Mouse (Mus musculus) neural tube, embryonic 15.5 days (tissue): ENCODE data around the gene Rad50. TPM values are rescaled to one million over a fixed set of nuclear protein-coding genes. Genes with fewer than 3 reads are reported as not detected.

ENCODE experiments used
- ATAC-seq: fragments of 200-750 bp; cut with Nextera tagmentation; 2 replicates; pipeline ENCODE4 v1.8.0; 2017; ENCODE audit warnings: mild to moderate bottlenecking, moderate TSS enrichment, moderate library complexity; ENCODE audit not compliant: low FRiP score
- H3K27ac ChIP-seq: fragments of 300-500 bp; sonication (generic); replicated peaks from 2 replicates; pipeline ENCODE4 v1.5.1; 2015; ENCODE audit warnings: mild to moderate bottlenecking, inconsistent platforms
- H3K27me3 ChIP-seq: fragments of 300-500 bp; sonication (generic); replicated peaks from 2 replicates; pipeline ENCODE4 v1.6.1; 2015; ENCODE audit warnings: inconsistent platforms
- H3K36me3 ChIP-seq: fragments of 300-500 bp; sonication (generic); 2 replicates; pipeline ENCODE4 v1.6.1; 2015; ENCODE audit warnings: inconsistent platforms
- H3K4me1 ChIP-seq: fragments of 300-500 bp; sonication (generic); 2 replicates; pipeline ENCODE4 v1.6.1; 2015; ENCODE audit warnings: inconsistent platforms
- H3K4me2 ChIP-seq: fragments of 300-500 bp; sonication (generic); 2 replicates; pipeline ENCODE4 v1.6.1; 2015; ENCODE audit warnings: inconsistent platforms, mild to moderate bottlenecking, moderate library complexity
- H3K4me3 ChIP-seq: fragments of 300-500 bp; sonication (generic); replicated peaks from 2 replicates; pipeline ENCODE4 v1.5.1; 2015; ENCODE audit warnings: mild to moderate bottlenecking, inconsistent platforms
- H3K9ac ChIP-seq: fragments of 300-500 bp; sonication (generic); replicated peaks from 2 replicates; pipeline ENCODE4 v1.6.1; 2015; ENCODE audit warnings: mild to moderate bottlenecking, inconsistent platforms
- H3K9me3 ChIP-seq: fragments of 300-500 bp; sonication (generic); replicated peaks from 2 replicates; pipeline ENCODE4 v1.6.1; 2016; ENCODE audit warnings: inconsistent platforms
- WGBS: fragments of 180-500 bp; shearing (Covaris S2); methylation state at CpG from one replicate; pipeline ENCODE4 v1.1.7; 2015; ENCODE audit warnings: mixed read lengths; 5-methylcytosine and 5-hydroxymethylcytosine counted together
- polyA plus RNA-seq: library from polyadenylated mRNA; unstranded; fragments of >200 nt; fragmentation: Nextera tagmentation; extraction: Ambion mirVana; gene quantifications from 2 replicates; pipeline ENCODE4 v1.2.1, GENCODE M21; 2015

The Rad50 gene
- 12.1 and 19.1 TPM in 2 replicates for polyA plus RNA-seq

DNA sequence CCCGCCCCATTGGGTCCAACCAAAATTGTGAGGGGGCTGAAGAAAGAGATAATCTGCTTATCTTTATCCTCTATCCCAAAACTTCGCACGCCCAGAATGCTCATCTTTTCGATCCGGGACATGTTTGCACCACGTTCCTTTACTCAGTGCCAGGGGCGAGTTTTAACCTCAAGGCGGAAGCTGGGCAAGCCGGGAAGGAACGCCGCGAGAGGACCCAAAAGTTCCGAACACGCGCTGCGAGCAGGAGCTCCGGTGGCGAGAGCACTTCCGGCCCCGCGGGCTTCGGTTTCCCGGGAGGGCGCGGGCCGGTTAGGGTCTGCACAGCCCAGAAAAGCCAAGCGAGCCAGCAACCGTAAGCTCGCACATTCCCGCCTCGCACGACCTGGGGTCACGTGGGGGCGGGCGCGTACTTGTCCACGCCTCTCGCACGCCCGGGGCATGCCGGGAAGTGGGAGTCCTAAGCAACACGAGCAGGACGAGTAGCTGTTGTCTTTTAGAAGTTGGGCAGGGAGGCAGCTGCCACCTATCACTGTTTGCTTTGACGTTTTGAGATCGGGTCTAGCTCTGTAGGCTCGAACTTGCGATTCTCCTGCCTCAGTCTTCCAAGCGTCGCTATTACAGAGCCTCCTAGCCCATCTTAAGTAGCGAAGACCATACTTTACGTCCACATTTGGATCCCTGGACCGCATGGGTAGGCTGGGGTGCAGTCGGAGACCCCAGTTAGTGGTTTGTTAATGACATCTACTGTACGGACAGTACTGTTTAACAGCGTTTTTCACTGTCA lies at the start of gene Rad50:
TSS of gene Rad50 (minus strand) at position 386 of the 784 bp plus-strand sequence.
- Histone ChIP-seq H3K4me2 (peak within 1 kb of the TSS; percentile 88), H3K27ac (peak within 1 kb of the TSS; percentile 77), H3K9ac (peak within 1 kb of the TSS; percentile 66), H3K27me3 (no peaks in the 10 kb centered on the region), H3K4me3 (peak within 1 kb of the TSS; percentile 90), H3K36me3 (no peaks in the 10 kb centered on the region), H3K9me3 (no peaks in the 10 kb centered on the region), H3K4me1 (peaks cover 6% of the 10 kb centered on the region)
- peak; percentile 98 for ATAC-seq
- 4% methylated on average over 55 of the region's 55 CpGs for WGBS

DNA sequence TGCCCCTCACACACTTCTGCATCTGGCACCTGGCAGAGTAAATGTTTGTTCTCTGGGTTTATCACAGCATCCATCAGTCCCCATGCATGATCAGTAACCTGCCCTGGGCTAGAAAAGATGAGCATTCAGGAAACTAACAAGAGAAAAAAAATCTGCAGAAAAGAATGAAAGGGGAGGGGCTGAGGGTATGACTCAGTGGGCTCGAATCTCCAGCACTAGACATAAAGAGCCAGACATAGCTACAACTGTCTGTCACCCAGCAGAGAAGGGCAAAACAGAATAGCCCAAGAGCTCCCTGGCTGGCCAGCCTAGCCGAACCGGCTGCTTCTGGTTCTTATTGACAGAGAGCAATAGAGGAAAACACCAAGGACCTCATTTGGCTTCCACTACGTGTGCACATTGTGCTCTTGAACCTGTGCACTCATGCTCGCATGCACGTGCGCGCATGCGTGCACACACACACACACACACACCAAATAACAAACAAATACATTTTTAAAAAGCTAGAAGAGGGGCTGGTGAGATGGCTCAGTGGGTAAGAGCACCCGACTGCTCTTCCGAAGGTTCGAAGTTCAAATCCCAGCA lies 48.0 kb upstream of the Rad50 start:
- WGBS: 83% methylated on average over 12 of the region's 12 CpGs
- Histone ChIP-seq H3K4me3 (no peak overlapping the region), H3K4me2 (no peak overlapping the region), H3K36me3 (no peaks in the 10 kb centered on the region), H3K27me3 (peaks cover 9% of the 10 kb centered on the region; the same call in 1 of the 2 replicates), H3K9ac (no peak overlapping the region), H3K27ac (no peak overlapping the region), H3K4me1 (peaks cover 3% of the 10 kb centered on the region), H3K9me3 (no peaks in the 10 kb centered on the region)
- ATAC-seq: no peak

DNA sequence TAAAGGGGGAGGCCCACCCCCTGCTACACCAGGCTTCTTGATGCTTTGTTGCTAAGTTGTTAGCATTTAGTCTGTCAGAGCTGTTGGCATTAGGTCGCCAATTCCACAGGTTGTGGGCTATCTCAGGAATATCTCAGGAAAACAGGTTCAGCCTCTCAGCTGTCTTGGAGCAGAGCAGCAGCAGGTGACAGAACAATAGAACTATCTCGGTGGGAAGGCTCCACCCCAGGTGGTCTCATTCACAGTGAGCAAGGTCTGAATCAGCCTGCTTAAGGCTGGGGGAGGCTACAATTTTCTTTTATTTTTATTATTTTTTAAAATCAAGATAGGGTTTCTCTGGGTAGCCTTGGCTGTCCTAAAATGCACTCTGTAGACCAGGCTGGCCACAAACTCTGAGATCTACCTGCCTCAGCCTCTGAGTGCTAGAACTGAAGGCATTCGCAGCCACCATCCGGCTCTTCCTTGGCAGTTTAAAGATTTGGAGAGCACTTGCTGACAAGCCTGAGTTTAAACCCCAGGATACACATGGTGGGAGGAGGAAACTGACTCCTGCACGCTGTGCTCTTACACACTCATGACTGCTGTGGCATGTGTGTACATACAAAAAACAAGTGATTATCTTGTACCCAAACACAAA lies 42.7 kb upstream of the Rad50 start:
- no peak for ATAC-seq
- no peak overlapping the region for H3K4me2 ChIP-seq
- no peaks in the 10 kb centered on the region for H3K9me3 ChIP-seq
- H3K9ac ChIP-seq: no peak overlapping the region
- no peak overlapping the region for H3K4me3 ChIP-seq
- no peaks in the 10 kb centered on the region for H3K36me3 ChIP-seq
- no peaks in the 10 kb centered on the region for H3K4me1 ChIP-seq
- WGBS: 59% methylated on average over 5 of the region's 5 CpGs
- no peak overlapping the region for H3K27ac ChIP-seq
- no peaks in the 10 kb centered on the region for H3K27me3 ChIP-seq

DNA sequence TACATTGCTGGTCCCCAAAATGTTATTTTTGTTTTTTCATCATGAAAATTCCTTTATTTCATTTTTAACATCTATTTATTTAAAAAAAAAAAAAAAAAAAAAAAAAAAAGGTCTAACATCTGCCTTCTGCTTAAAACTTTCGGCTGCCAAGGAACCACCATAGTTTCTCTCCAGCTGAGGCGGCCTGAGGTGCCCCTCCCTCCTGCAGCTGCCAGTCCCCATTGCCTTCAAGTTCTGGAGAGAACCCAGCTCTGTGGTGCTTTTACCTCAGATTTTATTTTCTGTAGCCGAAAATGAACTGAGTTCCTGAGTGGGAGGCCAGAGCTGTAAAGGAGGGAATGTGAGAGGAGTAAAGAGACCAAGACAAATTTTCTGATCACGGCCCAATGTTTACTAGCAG lies 42.2 kb upstream of the Rad50 start:
- Histone ChIP-seq H3K4me1 (no peaks in the 10 kb centered on the region), H3K9me3 (no peaks in the 10 kb centered on the region), H3K36me3 (no peaks in the 10 kb centered on the region), H3K9ac (no peak overlapping the region), H3K4me2 (no peak overlapping the region), H3K27ac (no peak overlapping the region), H3K4me3 (no peak overlapping the region), H3K27me3 (no peaks in the 10 kb centered on the region)
- WGBS: 70% methylated on average over 4 of the region's 4 CpGs
- no peak for ATAC-seq

DNA sequence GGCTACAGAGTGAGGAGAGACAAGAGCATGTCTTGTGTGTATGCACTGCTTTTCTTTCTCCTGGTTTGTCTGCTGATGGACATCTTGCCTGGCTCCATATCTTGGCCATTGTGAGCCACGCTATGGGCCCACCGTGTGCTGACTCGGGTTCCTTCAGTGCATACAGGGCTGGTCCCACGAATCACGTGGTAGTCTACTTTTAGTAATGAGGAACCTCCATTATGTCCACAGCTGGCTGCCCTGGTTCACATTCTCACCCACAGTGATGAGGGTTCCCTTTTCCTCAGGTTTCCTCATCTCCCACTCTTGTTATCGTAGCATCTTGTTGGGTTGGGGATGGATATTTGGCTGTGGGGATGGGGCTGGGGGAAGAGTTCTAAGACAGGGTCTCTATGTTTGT lies 41.5 kb upstream of the Rad50 start:
- H3K36me3 ChIP-seq: no peaks in the 10 kb centered on the region
- H3K4me1 ChIP-seq: no peaks in the 10 kb centered on the region
- H3K4me3 ChIP-seq: no peak overlapping the region
- no peaks in the 10 kb centered on the region for H3K27me3 ChIP-seq
- no peaks in the 10 kb centered on the region for H3K9me3 ChIP-seq
- no peak overlapping the region for H3K27ac ChIP-seq
- ATAC-seq: no peak
- WGBS: 95% methylated on average over 6 of the region's 6 CpGs
- no peak overlapping the region for H3K9ac ChIP-seq
- H3K4me2 ChIP-seq: no peak overlapping the region

DNA sequence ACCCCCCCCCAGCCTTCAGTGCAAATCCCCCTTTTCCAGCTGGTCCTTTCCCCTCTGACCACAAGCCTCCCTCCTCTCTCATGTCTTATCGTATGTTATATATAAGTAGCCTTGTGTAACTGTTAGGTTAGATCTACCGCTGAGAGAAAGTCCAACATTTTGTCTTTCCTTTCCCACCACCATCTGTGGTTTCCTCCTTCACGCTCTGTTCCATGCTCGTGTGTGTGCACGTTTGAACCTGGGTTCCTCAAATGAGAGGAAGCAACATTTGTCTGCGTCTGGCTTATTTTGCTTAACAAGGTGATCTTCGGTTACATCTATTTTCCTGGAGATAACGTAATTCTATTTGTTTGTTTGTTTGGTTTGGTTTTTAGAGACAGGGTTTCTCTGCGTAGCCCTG lies 40.9 kb upstream of the Rad50 start:
- no peaks in the 10 kb centered on the region for H3K9me3 ChIP-seq
- WGBS: 92% methylated on average over 9 of the region's 9 CpGs
- no peak overlapping the region for H3K27ac ChIP-seq
- no peaks in the 10 kb centered on the region for H3K4me1 ChIP-seq
- no peak overlapping the region for H3K4me2 ChIP-seq
- H3K27me3 ChIP-seq: no peaks in the 10 kb centered on the region
- no peak overlapping the region for H3K9ac ChIP-seq
- no peak overlapping the region for H3K4me3 ChIP-seq
- no peak for ATAC-seq
- no peaks in the 10 kb centered on the region for H3K36me3 ChIP-seq

DNA sequence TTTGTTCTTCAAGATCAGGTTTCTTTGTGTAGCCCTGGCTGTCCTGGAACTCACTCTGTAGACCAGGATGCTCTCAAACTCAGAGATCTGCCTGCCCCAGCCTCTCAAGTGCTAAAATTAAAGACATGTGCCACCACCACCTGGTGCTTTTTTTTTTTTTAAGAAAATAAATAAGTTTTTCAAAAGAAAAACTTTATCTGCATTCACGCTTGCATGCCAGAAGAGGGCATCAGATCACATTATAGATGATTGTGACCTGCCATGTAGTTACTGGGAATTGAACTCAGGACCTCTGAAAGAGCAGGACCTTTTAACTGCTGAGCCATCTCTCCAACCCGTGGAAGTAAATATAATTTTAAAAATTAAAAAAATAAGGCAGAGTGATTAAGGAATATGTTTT lies 38.1 kb upstream of the Rad50 start:
- no peak for ATAC-seq
- Histone ChIP-seq H3K9ac (no peak overlapping the region), H3K9me3 (no peaks in the 10 kb centered on the region), H3K4me2 (no peak overlapping the region), H3K4me3 (no peak overlapping the region), H3K27ac (no peak overlapping the region), H3K4me1 (no peaks in the 10 kb centered on the region), H3K36me3 (no peaks in the 10 kb centered on the region), H3K27me3 (no peaks in the 10 kb centered on the region)
- 92% methylated on average over 2 of the region's 2 CpGs for WGBS

DNA sequence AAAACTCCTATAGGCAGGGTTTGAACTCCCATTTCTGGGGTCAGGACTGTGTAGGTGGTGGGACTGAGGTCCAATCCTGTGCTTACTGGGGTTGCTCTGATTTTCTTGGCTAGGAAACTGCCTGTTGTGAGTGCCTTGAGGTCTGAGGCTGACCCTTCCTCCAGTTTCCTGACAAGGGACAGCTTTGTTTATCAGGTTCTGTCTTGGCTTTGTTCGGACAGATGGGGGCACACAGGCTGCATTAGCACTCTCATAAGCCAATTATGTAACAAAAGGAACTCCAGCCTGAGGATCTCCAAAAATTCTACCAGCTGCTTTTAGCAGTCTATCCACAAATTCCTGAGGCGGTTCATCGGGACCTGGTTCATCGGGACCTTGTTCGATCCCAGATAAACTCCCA lies 35.2 kb upstream of the Rad50 start:
- Histone ChIP-seq H3K4me1 (no peaks in the 10 kb centered on the region), H3K9ac (no peak overlapping the region), H3K27me3 (no peaks in the 10 kb centered on the region), H3K9me3 (no peaks in the 10 kb centered on the region), H3K36me3 (no peaks in the 10 kb centered on the region), H3K4me2 (no peak overlapping the region), H3K4me3 (no peak overlapping the region), H3K27ac (no peak overlapping the region)
- 50% methylated on average over 5 of the region's 5 CpGs for WGBS
- ATAC-seq: no peak

DNA sequence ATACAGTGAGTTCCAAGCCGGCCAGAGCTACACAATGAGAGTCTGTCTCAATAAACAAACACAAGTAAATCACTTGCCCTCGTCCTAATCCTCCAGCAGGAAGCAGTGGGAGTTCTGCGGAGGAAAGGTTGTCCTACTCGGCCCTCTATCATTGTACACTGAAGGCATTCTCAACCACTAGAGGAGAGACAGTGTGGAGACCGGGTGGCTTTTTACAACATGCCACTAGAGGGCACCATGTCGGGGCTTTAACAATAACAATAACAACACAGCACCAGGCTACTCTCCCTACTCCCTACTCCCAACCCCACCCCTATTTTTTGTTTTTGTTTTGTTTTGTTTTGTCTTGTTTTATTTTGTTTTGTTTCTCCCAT lies 30.4 kb upstream of the Rad50 start:
- Histone ChIP-seq H3K27me3 (no peaks in the 10 kb centered on the region), H3K27ac (no peak overlapping the region), H3K4me1 (0 out of 2 replicates have a peak, but pooled peaks cover 5% of the 10 kb centered on the region), H3K9me3 (no peaks in the 10 kb centered on the region), H3K9ac (no peak overlapping the region), H3K4me3 (no peak overlapping the region), H3K36me3 (no peaks in the 10 kb centered on the region), H3K4me2 (no peak overlapping the region)
- 36% methylated on average over 6 of the region's 6 CpGs for WGBS
- peak; percentile 35; the same call in 1 of the 2 replicates for ATAC-seq

DNA sequence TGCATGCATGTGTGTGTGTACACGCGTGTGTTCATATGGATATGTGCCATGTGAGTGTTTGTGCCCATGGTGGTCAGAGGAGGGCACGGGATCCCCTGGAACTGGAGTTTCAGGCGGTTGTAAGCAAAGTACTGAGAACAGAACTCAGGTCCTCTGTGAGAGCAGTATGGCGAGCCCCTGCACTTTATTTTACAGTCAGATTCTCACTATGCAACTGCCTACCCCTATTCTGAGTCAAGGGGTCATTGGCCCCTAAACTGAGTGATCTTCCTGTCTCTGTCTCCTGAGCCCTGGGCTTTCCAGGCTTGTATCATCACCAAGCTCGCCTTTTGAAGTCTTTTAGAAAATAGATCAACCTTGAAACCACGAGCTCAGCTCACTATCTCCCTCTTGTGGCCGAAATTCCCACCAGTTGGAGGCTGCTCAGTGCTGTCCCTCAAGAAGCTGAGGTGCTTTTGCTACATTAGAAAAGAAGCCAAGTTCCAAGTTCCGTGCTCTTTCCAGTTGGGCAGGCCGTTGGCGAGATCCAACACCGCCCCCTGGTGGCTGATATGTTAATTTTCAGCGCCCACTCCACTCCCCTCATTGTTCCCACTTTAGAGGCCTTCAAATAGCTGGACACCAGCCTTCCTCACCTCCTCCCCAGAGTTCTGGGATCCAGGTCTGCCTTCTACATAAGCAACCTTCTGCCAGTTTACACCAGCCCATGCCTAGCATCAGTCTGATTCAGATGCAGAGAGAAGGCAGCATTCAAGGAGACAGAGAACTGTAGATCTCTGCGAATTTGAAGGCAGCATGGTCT lies 29.9 kb upstream of the Rad50 start:
- H3K9me3 ChIP-seq: no peaks in the 10 kb centered on the region
- H3K4me3 ChIP-seq: no peak overlapping the region
- peak; percentile 55 for ATAC-seq
- WGBS: 45% methylated on average over 14 of the region's 14 CpGs
- H3K27ac ChIP-seq: no peak overlapping the region
- H3K4me1 ChIP-seq: 0 out of 2 replicates have a peak, but pooled peaks cover 5% of the 10 kb centered on the region
- H3K4me2 ChIP-seq: no peak overlapping the region
- H3K27me3 ChIP-seq: no peaks in the 10 kb centered on the region
- H3K36me3 ChIP-seq: no peaks in the 10 kb centered on the region
- H3K9ac ChIP-seq: no peak overlapping the region

DNA sequence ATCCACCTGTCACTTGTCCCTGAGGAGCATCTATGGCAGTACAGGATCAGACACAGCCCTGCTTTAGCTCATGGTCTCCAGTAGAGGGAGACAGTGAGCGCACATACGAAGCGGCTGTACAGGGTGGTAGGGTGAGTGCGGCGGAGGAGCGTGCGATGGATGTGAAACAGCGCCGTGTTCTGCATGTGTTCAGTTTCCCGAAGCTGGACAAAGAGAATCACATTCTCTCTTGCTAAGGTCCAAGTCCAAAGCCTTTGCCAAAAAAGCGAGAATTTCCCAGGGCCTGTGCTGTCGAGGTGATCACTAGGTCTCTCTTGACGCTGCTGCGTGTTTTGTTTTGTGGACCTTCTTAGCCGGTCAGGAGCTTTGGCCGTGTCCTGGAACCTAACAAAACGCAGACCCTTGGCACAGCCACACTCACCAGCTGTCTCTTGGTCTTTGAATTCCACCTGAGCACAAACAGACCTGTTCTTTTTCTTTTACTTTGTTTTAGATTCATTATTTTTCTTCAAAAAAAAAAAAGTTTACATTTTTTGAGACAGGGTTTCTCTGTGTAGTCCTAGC lies 28.6 kb upstream of the Rad50 start:
- ATAC-seq: peak; percentile 83; the same call in 1 of the 2 replicates
- H3K9me3 ChIP-seq: no peaks in the 10 kb centered on the region
- H3K4me3 ChIP-seq: 0 out of 2 replicates have a peak overlapping the region, but pooled peaks have one; percentile 12
- H3K4me1 ChIP-seq: 0 out of 2 replicates have a peak, but pooled peaks cover 5% of the 10 kb centered on the region
- no peak overlapping the region for H3K9ac ChIP-seq
- WGBS: 19% methylated on average over 17 of the region's 17 CpGs
- peak overlapping the region; percentile 46 for H3K4me2 ChIP-seq
- H3K36me3 ChIP-seq: no peaks in the 10 kb centered on the region
- H3K27me3 ChIP-seq: no peaks in the 10 kb centered on the region
- no peak overlapping the region for H3K27ac ChIP-seq
